Mouse (Mus musculus) intestine, embryonic 16.5 days (tissue): Measurements from ENCODE around the gene Ush2a. TPM values are rescaled to one million over a fixed set of nuclear protein-coding genes. Genes with fewer than 3 reads are reported as not detected.

ENCODE experiments used
- ATAC-seq: fragments of 200-750 bp; cut with Nextera tagmentation; 2 replicates; pipeline ENCODE4 v1.8.0; 2017; ENCODE audit warnings: moderate TSS enrichment, moderate library complexity
- H3K27ac ChIP-seq: fragments of 300-500 bp; sonication (generic); 2 replicates; pipeline ENCODE4 v1.5.1; 2014; ENCODE audit warnings: mild to moderate bottlenecking, low read length
- H3K27me3 ChIP-seq: fragments of 300-500 bp; sonication (generic); replicated peaks from 2 replicates; pipeline ENCODE4 v1.6.1; 2014; ENCODE audit warnings: low read length, control low read depth, mixed read lengths; ENCODE audit not compliant: control insufficient read depth, insufficient read depth
- H3K36me3 ChIP-seq: fragments of 300-500 bp; sonication (generic); 2 replicates; pipeline ENCODE4 v1.6.1; 2014; ENCODE audit warnings: low read length, control low read depth; ENCODE audit not compliant: control insufficient read depth, insufficient read depth
- H3K4me1 ChIP-seq: fragments of 300-500 bp; sonication (generic); 2 replicates; pipeline ENCODE4 v1.6.1; 2014; ENCODE audit warnings: low read length, control low read depth, mixed read lengths; ENCODE audit not compliant: control insufficient read depth, insufficient read depth
- H3K4me2 ChIP-seq: fragments of 300-500 bp; sonication (generic); 2 replicates; pipeline ENCODE4 v1.6.1; 2014; ENCODE audit warnings: low read depth, low read length, control low read depth
- H3K4me3 ChIP-seq: fragments of 300-500 bp; sonication (generic); 2 replicates; pipeline ENCODE4 v1.5.1; 2014; ENCODE audit warnings: mild to moderate bottlenecking, low read length
- H3K9ac ChIP-seq: fragments of 300-500 bp; sonication (generic); 2 replicates; pipeline ENCODE4 v1.6.1; 2014; ENCODE audit warnings: low read depth, low read length
- H3K9me3 ChIP-seq: fragments of 300-500 bp; sonication (generic); 2 replicates; pipeline ENCODE4 v1.6.1; 2016; ENCODE audit warnings: low read length, control low read depth; ENCODE audit not compliant: control insufficient read depth
- WGBS: fragments of 180-500 bp; shearing (Covaris S2); extraction: QIAGEN DNeasy Blood & Tissue Kit; methylation state at CpG from one replicate; pipeline ENCODE4 v1.1.7; 2014; 5-methylcytosine and 5-hydroxymethylcytosine counted together
- polyA plus RNA-seq: library from polyadenylated mRNA; unstranded; fragments of >200 nt; fragmentation: Nextera tagmentation; extraction: Ambion mirVana; gene quantifications from 2 replicates; pipeline ENCODE4 v1.2.1, GENCODE M21; 2015

Gene Ush2a
- polyA plus RNA-seq, 1 experiment from 2014 or later, result 0.06 TPM

DNA sequence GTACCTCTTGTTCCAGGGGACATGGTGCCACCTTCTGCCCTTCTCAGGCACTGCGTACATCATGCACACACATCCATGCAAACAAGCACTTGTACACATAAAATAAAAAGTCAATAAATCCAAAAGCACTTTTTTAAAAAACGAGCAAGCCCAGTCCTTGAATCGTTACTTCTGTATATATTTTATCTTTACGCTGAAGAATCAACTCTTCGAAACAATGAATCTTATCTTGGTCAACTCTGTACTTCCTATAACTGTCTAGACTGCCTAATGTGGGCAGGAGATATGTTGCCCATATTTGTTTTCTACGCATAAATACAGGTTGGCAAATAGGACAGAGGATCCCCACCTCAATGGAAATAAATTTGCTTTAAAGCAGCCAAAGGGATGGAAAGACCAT lies 585.4 kb downstream of the Ush2a start:
- Histone ChIP-seq H3K4me1 (no peaks in the 10 kb centered on the region), H3K27me3 (no peaks in the 10 kb centered on the region), H3K9me3 (no peaks in the 10 kb centered on the region), H3K9ac (no peak overlapping the region), H3K27ac (no peak overlapping the region), H3K4me2 (no peak overlapping the region), H3K4me3 (no peak overlapping the region), H3K36me3 (no peaks in the 10 kb centered on the region)
- ATAC-seq, result no peak
- 93% methylated on average over 6 of the region's 6 CpGs for WGBS

DNA sequence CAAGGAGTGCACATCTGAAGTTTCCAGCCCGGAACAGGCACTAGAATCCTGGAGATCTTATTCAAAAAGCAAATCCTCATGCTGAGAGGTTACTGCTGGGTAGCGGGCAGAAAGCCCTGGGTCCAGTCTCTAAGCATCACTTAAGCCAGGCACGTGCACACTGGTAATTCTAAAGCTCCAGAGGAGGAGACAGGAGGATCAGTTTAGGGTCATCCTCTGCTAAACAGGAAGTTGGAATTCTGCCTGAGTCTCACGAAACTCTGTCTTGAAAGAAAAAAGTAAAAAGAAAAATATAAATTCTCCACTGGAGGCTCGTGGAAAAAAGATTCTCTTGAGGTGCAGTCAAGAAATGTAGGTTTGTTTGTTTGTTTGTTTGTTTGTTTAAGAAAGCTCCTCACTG lies 591.0 kb downstream of the Ush2a start:
- H3K4me2 ChIP-seq, result no peak overlapping the region
- H3K4me3 ChIP-seq, result no peak overlapping the region
- H3K27me3 ChIP-seq, result no peaks in the 10 kb centered on the region
- H3K27ac ChIP-seq, result no peak overlapping the region
- 60% methylated on average over 5 of the region's 5 CpGs for WGBS
- no peak for ATAC-seq
- no peaks in the 10 kb centered on the region for H3K36me3 ChIP-seq
- H3K4me1 ChIP-seq, result no peaks in the 10 kb centered on the region
- no peak overlapping the region for H3K9ac ChIP-seq
- no peaks in the 10 kb centered on the region for H3K9me3 ChIP-seq

DNA sequence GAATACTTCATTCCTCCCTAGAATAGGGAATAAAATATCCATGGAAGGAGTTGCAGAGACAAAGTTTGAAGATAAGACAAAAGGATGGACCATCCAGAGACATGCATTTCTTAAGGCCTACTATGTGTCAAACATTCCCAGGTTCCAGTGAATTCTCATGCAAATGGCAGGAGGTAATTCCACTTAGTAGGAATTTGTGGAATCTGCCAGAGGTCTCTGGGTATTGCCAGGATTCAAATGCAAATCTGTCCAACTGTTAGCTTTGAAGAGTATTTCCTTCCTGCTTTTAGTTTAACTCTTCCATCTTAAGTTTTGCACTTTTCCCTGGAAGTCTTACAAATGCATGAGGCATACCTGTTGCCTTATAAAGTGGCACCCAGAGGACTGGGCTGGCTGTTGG lies 592.4 kb downstream of the Ush2a start:
- Histone ChIP-seq H3K4me3 (no peak overlapping the region), H3K9me3 (no peaks in the 10 kb centered on the region), H3K27me3 (no peaks in the 10 kb centered on the region), H3K36me3 (no peaks in the 10 kb centered on the region), H3K27ac (no peak overlapping the region), H3K4me2 (no peak overlapping the region), H3K4me1 (no peaks in the 10 kb centered on the region), H3K9ac (no peak overlapping the region)
- no peak for ATAC-seq

DNA sequence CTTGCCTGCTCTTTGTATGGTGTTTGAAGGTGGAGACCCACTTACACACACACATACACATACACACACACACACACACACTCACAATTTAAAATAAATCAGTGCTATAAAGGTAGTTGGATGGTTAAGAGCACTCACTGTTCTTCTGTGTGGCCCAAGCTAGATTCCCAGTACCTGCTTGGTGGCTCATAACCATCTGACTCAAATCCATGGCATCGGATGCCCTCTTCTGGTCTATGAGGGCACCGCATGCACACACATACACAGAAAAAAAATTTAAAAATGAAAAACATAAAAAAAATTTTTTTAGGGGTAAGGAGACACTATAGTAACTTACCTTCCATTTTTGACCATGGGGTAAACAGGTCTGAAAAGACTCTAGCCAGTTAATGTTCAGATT lies 593.2 kb downstream of the Ush2a start:
- H3K4me2 ChIP-seq, result no peak overlapping the region

DNA sequence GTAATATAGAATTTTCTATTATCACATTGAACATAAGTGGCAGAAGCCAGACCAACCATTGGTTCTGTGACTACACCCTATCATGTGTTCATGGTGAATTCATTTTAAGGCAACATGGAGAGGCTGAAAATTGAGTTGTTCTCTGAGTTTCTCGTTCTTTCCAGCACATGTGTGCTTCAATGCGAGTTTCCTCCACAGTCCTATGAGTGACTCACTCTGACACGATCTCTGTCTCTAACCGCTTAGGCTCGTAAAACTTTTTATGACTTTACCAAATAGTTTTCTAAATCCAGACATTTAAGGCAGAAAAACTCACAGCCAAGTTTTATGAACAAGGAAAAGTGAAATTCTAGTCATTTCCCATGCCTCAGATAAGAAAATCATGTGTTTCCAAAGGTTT lies 597.9 kb downstream of the Ush2a start:
- no peaks in the 10 kb centered on the region for H3K4me1 ChIP-seq
- no peak for ATAC-seq
- no peak overlapping the region for H3K27ac ChIP-seq
- H3K4me3 ChIP-seq, result no peak overlapping the region
- no peaks in the 10 kb centered on the region for H3K9me3 ChIP-seq
- WGBS, result 61% methylated on average over 5 of the region's 5 CpGs
- H3K4me2 ChIP-seq, result no peak overlapping the region
- H3K27me3 ChIP-seq, result no peaks in the 10 kb centered on the region
- H3K36me3 ChIP-seq, result no peaks in the 10 kb centered on the region
- H3K9ac ChIP-seq, result no peak overlapping the region

More for the DNA sequence above, 593.2 kb downstream of the Ush2a start:
- H3K4me3 ChIP-seq, result no peak overlapping the region
- H3K27ac ChIP-seq, result no peak overlapping the region
- H3K9ac ChIP-seq, result no peak overlapping the region
- H3K27me3 ChIP-seq, result no peaks in the 10 kb centered on the region
- H3K9me3 ChIP-seq, result no peaks in the 10 kb centered on the region
- no peaks in the 10 kb centered on the region for H3K36me3 ChIP-seq
- 97% methylated on average over 2 of the region's 2 CpGs for WGBS
- no peaks in the 10 kb centered on the region for H3K4me1 ChIP-seq
- ATAC-seq, result no peak

DNA sequence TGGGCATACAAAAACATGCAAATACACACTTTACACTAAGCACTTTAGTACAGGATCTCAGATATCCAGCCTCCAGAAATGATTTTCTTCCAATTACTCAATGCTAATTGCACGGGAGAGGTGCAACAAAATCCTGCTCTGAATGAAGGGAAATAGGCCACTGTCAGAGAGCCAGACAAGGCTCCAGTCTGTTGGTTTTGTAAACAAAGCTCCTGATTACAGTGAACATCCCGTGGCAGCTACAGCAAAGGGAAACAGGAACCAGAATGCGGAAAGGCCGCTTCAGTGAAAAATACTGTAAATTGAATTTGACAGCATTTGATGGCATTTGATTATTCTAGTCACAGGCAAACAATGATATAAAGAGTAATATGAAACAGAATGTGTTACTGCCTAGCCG lies 604.1 kb downstream of the Ush2a start:
- Histone ChIP-seq H3K36me3 (no peaks in the 10 kb centered on the region), H3K27me3 (no peaks in the 10 kb centered on the region), H3K4me3 (no peak overlapping the region), H3K27ac (no peak overlapping the region), H3K4me1 (no peaks in the 10 kb centered on the region), H3K9ac (no peak overlapping the region), H3K4me2 (no peak overlapping the region), H3K9me3 (no peaks in the 10 kb centered on the region)
- ATAC-seq, result no peak
- 37% methylated on average over 5 of the region's 5 CpGs for WGBS

DNA sequence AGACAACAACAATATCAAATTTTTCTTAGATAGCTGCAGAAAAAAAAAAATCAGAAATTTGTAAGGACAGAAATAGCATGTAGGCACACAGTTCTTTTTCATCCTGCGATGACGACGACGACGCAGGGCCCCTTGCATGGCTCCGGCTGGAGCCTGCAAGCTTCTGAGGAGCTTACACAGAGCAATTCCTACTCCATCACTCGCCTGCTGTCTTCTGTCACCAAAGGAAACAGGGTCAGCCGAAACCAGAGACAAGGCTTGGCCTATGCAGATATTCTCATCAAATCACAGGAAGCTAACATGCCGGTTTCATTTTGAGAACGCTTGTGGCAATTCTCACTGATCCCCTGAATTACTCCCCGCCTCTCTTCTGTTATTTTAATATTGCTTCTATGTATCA lies 604.7 kb downstream of the Ush2a start:
- Histone ChIP-seq H3K4me3 (no peak overlapping the region), H3K27ac (no peak overlapping the region), H3K4me1 (no peaks in the 10 kb centered on the region), H3K27me3 (no peaks in the 10 kb centered on the region), H3K9me3 (no peaks in the 10 kb centered on the region), H3K9ac (no peak overlapping the region), H3K4me2 (no peak overlapping the region), H3K36me3 (no peaks in the 10 kb centered on the region)
- no peak for ATAC-seq
- WGBS, result 52% methylated on average over 11 of the region's 11 CpGs

DNA sequence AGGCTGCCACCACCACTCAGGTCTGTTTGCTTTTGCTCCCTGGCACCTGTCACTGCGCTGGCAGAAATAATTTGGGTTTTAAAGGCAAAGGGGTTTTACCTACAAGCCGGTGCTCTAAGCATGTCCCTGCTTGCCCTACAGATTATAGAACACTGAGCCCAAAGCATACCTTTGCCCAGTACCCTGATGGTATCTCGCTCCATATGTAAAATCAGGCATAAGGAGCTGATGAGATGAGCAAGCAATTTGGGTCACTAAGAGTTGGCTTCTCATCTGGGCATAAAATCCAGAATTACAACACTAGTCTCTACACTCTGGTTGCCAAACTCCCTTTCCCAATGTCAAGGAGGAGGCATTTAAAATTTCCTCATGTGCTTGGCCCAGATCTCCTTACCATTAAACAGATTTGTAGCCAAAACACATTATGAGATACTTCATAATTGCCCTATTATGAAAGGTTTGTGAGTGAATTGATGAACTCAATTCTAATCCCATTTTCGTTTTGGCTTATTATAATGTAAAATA lies 616.8 kb downstream of the Ush2a start:
- Histone ChIP-seq H3K4me3 (no peak overlapping the region), H3K9me3 (no peaks in the 10 kb centered on the region), H3K27me3 (no peaks in the 10 kb centered on the region), H3K27ac (no peak overlapping the region), H3K4me2 (no peak overlapping the region), H3K4me1 (no peaks in the 10 kb centered on the region), H3K9ac (no peak overlapping the region), H3K36me3 (no peaks in the 10 kb centered on the region)
- ATAC-seq, result no peak
- 91% methylated on average over 4 of the region's 4 CpGs for WGBS

DNA sequence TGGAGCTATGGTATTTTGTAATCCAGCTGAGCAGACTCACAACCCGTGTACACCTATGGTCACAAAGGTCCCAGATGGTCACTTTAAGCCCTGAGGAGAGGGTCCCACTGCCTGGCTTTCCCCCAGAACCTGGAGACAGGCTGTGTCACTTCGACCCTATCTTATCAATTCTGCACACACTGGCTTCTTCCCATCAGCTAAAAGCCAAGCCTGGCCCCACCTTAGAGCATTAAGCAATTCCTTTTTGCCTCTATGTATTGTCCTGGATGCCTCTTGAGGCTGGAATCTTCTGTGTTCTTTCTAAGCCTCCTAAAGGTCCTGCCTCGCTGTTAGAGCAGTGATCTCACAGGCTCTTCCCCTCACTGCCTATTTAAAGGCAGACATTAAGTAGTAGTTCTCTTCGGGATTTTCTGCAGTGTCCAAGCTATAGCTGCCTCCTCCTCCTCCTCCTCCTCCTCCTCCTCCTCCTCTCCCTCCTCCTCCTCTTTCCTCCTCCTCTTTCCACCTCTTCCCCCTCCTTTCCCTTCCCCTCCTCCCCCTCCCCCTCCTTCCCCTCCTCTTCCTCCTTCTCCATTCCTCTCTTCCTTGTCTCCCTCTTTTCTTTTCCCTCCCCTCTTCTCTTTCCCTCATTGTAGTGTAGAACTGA lies 635.2 kb downstream of the Ush2a start:
- Histone ChIP-seq H3K4me1 (no peaks in the 10 kb centered on the region), H3K9ac (no peak overlapping the region), H3K27me3 (no peaks in the 10 kb centered on the region), H3K9me3 (no peaks in the 10 kb centered on the region), H3K36me3 (no peaks in the 10 kb centered on the region), H3K4me2 (no peak overlapping the region), H3K4me3 (no peak overlapping the region), H3K27ac (no peak overlapping the region)
- WGBS, result 42% methylated on average over 4 of the region's 4 CpGs
- ATAC-seq, result no peak

DNA sequence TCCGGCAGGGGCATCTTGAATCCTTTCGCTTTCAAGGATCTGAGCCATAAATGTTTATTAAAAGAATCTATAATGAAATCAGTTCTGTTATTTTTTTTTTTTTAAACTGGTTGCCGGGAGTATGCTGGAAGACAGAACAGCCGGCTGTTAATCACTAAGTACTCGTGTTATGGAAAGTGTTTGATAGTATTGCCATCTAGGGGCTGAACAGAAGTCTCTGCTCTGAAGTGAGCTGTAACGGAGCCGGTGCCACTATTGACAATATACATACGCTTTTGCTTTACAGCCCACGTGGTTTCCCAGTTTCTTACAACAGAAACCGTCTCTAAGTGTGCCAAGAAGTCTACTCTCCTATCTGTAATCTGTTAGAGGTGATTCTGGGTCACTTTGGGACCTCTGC lies 642.3 kb downstream of the Ush2a start:
- WGBS, result 17% methylated on average over 10 of the region's 10 CpGs
- Histone ChIP-seq H3K4me1 (no peaks in the 10 kb centered on the region), H3K27me3 (no peaks in the 10 kb centered on the region), H3K27ac (no peak overlapping the region), H3K9me3 (no peaks in the 10 kb centered on the region), H3K4me3 (no peak overlapping the region), H3K36me3 (no peaks in the 10 kb centered on the region), H3K9ac (no peak overlapping the region), H3K4me2 (no peak overlapping the region)
- ATAC-seq, result no peak
